Mouse (Mus musculus) ES-E14 (cell line): ENCODE measurements around the gene Olfr518. TPM values are rescaled to one million over a fixed set of nuclear protein-coding genes. Genes with fewer than 3 reads are reported as not detected.

Experiments
- DNase-seq: peaks from one replicate; pipeline ENCODE4 v3.0.0-alpha.2; 2013; ENCODE audit warnings: low read depth, low spot score
- H3K27ac ChIP-seq: 2 replicates; pipeline ENCODE4 v1.5.1; 2012; ENCODE audit warnings: low read depth, mild to moderate bottlenecking, low read length, moderate library complexity, mixed read lengths; ENCODE audit not compliant: poor library complexity, insufficient read depth, severe bottlenecking
- H3K36me3 ChIP-seq: 2 replicates; pipeline ENCODE4 v1.6.1; 2012; ENCODE audit warnings: mild to moderate bottlenecking, low read length, moderate library complexity, mixed read lengths; ENCODE audit not compliant: control insufficient read depth, poor library complexity, insufficient read depth, severe bottlenecking
- H3K4me1 ChIP-seq, 2 experiments: fragments of 150-350 bp in 1 of 2; sonication (generic) in 1 of 2; 2 replicates each; pipeline ENCODE4 v1.6.1; 2012; ENCODE audit warnings: low read length in 2 of 2, mild to moderate bottlenecking in 1 of 2, mixed read lengths in 1 of 2; ENCODE audit not compliant: control insufficient read depth in 2 of 2, insufficient read depth in 2 of 2, poor library complexity in 1 of 2
- H3K4me3 ChIP-seq, 2 experiments: fragments of 150-350 bp in 1 of 2; sonication (generic) in 1 of 2; 2 replicates each; pipeline ENCODE4 v1.5.1; 2012; ENCODE audit warnings: low read length in 2 of 2, low read depth in 1 of 2, mild to moderate bottlenecking in 1 of 2, mixed read lengths in 1 of 2; ENCODE audit not compliant: insufficient read depth in 1 of 2, poor library complexity in 1 of 2, severe bottlenecking in 1 of 2
- H3K9ac ChIP-seq: 2 replicates; pipeline ENCODE4 v1.6.1; 2012; ENCODE audit warnings: low read depth, mild to moderate bottlenecking, low read length, mixed read lengths; ENCODE audit not compliant: poor library complexity, insufficient read depth, severe bottlenecking
- H3K9me3 ChIP-seq: fragments of 150-350 bp; sonication (generic); 2 replicates; pipeline ENCODE4 v1.6.1; 2012; ENCODE audit warnings: low read depth, mild to moderate bottlenecking, low read length; ENCODE audit not compliant: control insufficient read depth, insufficient read depth
- CHD2 ChIP-seq: IDR thresholded peaks from 2 replicates; pipeline ENCODE4 v1.6.1; 2014; ENCODE audit warnings: mild to moderate bottlenecking, low read depth, low read length, inconsistent platforms
- HCFC1 ChIP-seq: IDR thresholded peaks from 2 replicates; pipeline ENCODE4 v1.6.1; 2012; ENCODE audit warnings: low read length, inconsistent platforms, borderline replicate concordance; ENCODE audit not compliant: insufficient read depth
- MAFK ChIP-seq: IDR thresholded peaks from 2 replicates; pipeline ENCODE4 v1.6.1; 2014; ENCODE audit warnings: mild to moderate bottlenecking, low read depth, low read length, inconsistent platforms; ENCODE audit not compliant: insufficient read depth
- ZC3H11A ChIP-seq: IDR thresholded peaks from 2 replicates; pipeline ENCODE4 v1.6.1; 2012; ENCODE audit warnings: low read depth, mild to moderate bottlenecking, inconsistent platforms, low read length, borderline replicate concordance
- ZNF384 ChIP-seq: IDR thresholded peaks from 2 replicates; pipeline ENCODE4 v1.6.1; 2012; ENCODE audit warnings: low read depth, low read length, inconsistent platforms
- in situ Hi-C, 2 experiments: fragments of 600-800 bp; cut with MboI; formaldehyde crosslinking; loops; one replicate each; pipeline ENCODE4 v1.15.1; 2025; ENCODE audit warnings: low sequenced_read_pairs in 2 of 2, inconsistent platforms in 1 of 2; ENCODE audit not compliant: unreplicated experiment in 2 of 2
- total RNA-seq: library from RNA; depleted of rRNA; stranded (reverse); fragments of 300-350 nt; gene quantifications from 2 replicates; pipeline ENCODE4 v1.2.3, GENCODE M21; 2012; rRNA removed

Gene Olfr518
- total RNA-seq, 1 experiment: not detected

DNA sequence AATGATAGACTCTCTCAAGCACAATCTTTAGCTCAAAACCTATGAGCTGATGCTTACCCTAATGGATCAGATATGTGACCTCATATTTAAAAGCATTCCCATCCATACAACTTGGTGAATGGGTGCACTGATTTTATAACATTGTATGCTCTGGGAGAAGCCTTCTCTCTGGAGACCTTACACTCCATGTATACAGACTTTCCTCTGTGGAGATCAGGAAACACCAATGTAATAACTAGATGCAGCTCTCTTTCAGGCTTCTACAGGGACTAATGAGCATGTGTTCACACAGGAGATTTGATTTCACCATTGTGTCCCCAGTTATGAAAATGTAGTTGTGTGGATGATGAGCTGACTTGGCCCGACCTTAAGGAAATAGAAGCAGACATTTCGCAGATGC is 34.4 kb downstream of the Olfr518 start, which contains the start of gene Olfr516:
Olfr516 (minus strand) TSS at position 101 of the 400 bp plus-strand sequence.
- no peak within 1 kb of the TSS for H3K9ac ChIP-seq
- no peak within 1 kb of the TSS for H3K4me3 ChIP-seq
- TF ChIP-seq ZC3H11A (no peak), CHD2 (no peak), HCFC1 (no peak), MAFK (no peak), ZNF384 (no peak)
- no peaks in the 10 kb centered on the region for H3K4me1 ChIP-seq
- H3K9me3 ChIP-seq: no peaks in the 10 kb centered on the region
- no peak within 1 kb of the TSS for H3K27ac ChIP-seq
- no peak for DNase-seq
- in situ Hi-C loops: no loop called here
- no peaks in the 10 kb centered on the region for H3K36me3 ChIP-seq

Other genes starting within 250 kb of the Olfr518 start
- gene Olfr509, start 233.1 kb downstream of the Olfr518 start, total RNA-seq: not detected in 2 replicates
- gene Olfr510, start 218.6 kb downstream of the Olfr518 start, total RNA-seq: not detected in 2 replicates
- gene Olfr512, start 171.7 kb downstream of the Olfr518 start, total RNA-seq: not detected in 2 replicates
- not detected in 2 replicates for gene Olfr513, start 134.0 kb downstream of the Olfr518 start, total RNA-seq
- gene Olfr514, start 59.0 kb downstream of the Olfr518 start, total RNA-seq: not detected in 2 replicates
- not detected in 2 replicates for gene Olfr516, start 34.5 kb downstream of the Olfr518 start, total RNA-seq
- not detected in 2 replicates for gene Olfr517, start 12.6 kb downstream of the Olfr518 start, total RNA-seq
- gene Olfr519, start 9.4 kb upstream of the Olfr518 start, total RNA-seq: not detected in 2 replicates
- 0.04 TPM in 1 of 2 replicates, not detected in the other for gene Nlrp10, start 45.2 kb upstream of the Olfr518 start, total RNA-seq
- gene Eif3f, start 49.4 kb upstream of the Olfr518 start, total RNA-seq: 99.7 and 115 TPM in 2 replicates
- 3.3 and 5.1 TPM in 2 replicates for gene Tub, start 65.3 kb upstream of the Olfr518 start, total RNA-seq
- gene Ric3, start 198.3 kb upstream of the Olfr518 start, total RNA-seq: 15.1 and 22.5 TPM in 2 replicates